Mouse (Mus musculus): ENCODE data around the gene Klhdc8b. TPM values are rescaled to one million over a fixed set of nuclear protein-coding genes. Genes with fewer than 3 reads are reported as not detected.
A peak's percentile ranks its signal among the peaks of the same experiment; 100 is the strongest.

The Klhdc8b gene
- polyA plus RNA-seq, 1 experiment from 2014 or later: 47.9 TPM

DNA sequence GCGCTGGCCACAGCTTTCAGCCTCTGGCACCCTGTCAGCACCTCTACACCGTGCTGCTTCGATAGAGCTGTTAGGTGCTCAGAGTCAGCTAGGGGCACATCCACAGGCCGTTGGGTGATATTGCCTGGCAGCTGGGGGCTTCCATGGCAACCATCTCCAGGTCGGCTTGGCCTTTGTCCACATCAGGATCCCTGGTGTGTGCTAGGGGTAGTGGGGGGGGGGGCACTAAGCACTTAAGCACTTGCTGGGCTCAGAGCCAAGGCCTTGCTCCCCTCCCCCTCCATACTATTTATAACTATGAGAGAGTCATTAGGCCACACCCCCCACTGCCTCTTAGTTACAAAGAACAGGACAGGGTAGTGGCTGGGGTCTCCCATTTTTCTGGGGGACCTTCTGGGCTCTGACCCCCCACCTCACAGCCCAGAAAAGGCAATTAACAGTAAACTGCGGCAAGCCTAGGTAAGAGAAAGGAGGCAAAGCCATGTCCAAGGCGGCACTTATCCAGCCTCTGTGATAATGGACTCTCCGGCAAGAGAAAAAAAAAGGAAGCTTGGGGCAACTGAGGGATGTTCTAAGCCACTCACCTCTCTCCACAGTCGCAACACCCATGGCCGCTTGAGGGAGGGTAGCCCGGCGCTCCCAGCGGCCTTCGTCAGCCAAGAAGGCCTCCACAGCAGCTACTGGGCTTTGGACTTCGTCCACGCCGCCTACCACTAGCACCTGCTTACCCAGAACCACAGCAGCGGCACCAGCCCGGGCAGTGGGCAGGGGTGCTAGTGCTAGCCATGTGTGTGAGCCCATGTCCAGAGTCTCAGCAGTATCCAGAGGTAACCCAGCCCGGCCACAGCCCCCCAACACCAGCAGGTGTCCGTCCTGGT, 10.8 kb downstream of the Klhdc8b start:
- Histone ChIP-seq H3K27me3 (replicated peaks; ENCODE audit: control insufficient read depth, insufficient read depth, low read length) (no peaks in the 10 kb centered on the region), H3K9ac (ENCODE audit: low read length) (peak overlapping the region; percentile 70), H3K4me3 (ENCODE audit: low read depth, low read length) (peak overlapping the region; percentile 57), H3K9me3 (replicated peaks; ENCODE audit: control insufficient read depth, low read length) (no peaks in the 10 kb centered on the region), H3K27ac (ENCODE audit: low read depth, low read length) (peak overlapping the region; percentile 90), H3K4me2 (ENCODE audit: low read length) (peak overlapping the region; percentile 61), H3K36me3 (ENCODE audit: control insufficient read depth, insufficient read depth, low read length) (peaks cover 19% of the 10 kb centered on the region), H3K4me1 (ENCODE audit: control insufficient read depth, insufficient read depth, low read length) (peaks cover 29% of the 10 kb centered on the region)
- DNase-seq (ENCODE audit: low spot score): peak; percentile 87
- ATAC-seq: peak; percentile 44
- 43% methylated on average over 21 of the region's 21 CpGs for WGBS

DNA sequence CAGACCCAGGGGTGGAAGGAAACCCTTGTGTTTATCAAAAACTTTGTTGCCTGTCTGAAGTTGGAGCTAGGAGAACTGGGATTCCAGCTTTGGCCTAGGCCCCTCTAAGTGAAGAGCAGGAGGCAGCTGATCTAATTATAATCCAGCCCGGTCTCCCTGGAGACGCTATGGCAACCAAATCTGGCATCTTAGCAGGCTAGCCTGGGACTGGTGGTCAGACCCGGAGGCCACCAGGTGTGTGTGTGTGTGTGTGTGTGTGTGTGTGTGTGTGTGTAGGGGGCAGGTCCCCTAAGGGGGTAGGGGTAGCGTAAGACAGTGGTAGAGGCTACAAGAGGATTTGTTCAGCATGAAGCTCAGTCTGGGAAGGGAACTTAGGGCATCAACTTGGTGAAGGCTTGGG, 11.5 kb downstream of the Klhdc8b start:
- Histone ChIP-seq H3K27ac (ENCODE audit: low read depth, low read length) (peak overlapping the region; percentile 90), H3K36me3 (ENCODE audit: control insufficient read depth, insufficient read depth, low read length) (peaks cover 19% of the 10 kb centered on the region), H3K9ac (ENCODE audit: low read length) (peak overlapping the region; percentile 52), H3K27me3 (replicated peaks; ENCODE audit: control insufficient read depth, insufficient read depth, low read length) (no peaks in the 10 kb centered on the region), H3K4me2 (ENCODE audit: low read length) (peak overlapping the region; percentile 61), H3K4me3 (ENCODE audit: low read depth, low read length) (peak overlapping the region; percentile 57), H3K4me1 (ENCODE audit: control insufficient read depth, insufficient read depth, low read length) (peaks cover 29% of the 10 kb centered on the region), H3K9me3 (replicated peaks; ENCODE audit: control insufficient read depth, low read length) (no peaks in the 10 kb centered on the region)
- DNase-seq (ENCODE audit: low spot score) (peak; percentile 90), ATAC-seq (peak; percentile 56)
- WGBS: 5% methylated on average over 4 of the region's 4 CpGs

DNA sequence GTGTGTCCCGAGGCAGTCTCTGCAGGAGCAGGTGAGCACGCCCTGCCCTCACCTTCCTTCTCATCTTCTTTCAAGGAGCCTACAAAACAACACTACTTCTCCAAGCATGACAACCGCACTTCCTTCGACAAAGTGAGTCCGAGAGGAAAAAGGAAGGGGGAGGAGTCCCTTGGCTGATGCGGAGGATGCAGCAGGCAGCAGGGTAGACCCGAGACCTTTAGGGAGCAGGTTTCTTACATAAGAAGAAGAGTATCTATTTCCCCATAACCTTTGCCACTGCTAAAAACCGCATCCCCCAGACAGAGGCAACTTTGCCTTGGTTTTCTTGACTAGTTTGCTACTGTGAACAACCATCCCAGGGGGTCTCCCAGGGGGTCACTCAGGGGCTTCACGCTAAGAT, 16.3 kb downstream of the Klhdc8b start:
- no peak overlapping the region for H3K9ac ChIP-seq (ENCODE audit: low read length)
- no peaks in the 10 kb centered on the region for H3K9me3 ChIP-seq (replicated peaks; ENCODE audit: control insufficient read depth, low read length)
- no peak overlapping the region for H3K4me2 ChIP-seq (ENCODE audit: low read length)
- H3K4me3 ChIP-seq (ENCODE audit: low read depth, low read length): no peak overlapping the region
- 77% methylated on average over 9 of the region's 9 CpGs for WGBS
- H3K27me3 ChIP-seq (replicated peaks; ENCODE audit: control insufficient read depth, insufficient read depth, low read length): no peaks in the 10 kb centered on the region
- no peak for DNase-seq (ENCODE audit: low spot score)
- H3K36me3 ChIP-seq (ENCODE audit: control insufficient read depth, insufficient read depth, low read length): peaks cover 19% of the 10 kb centered on the region
- no peak overlapping the region for H3K27ac ChIP-seq (ENCODE audit: low read depth, low read length)
- no peak for ATAC-seq
- H3K4me1 ChIP-seq (ENCODE audit: control insufficient read depth, insufficient read depth, low read length): peaks cover 9% of the 10 kb centered on the region

DNA sequence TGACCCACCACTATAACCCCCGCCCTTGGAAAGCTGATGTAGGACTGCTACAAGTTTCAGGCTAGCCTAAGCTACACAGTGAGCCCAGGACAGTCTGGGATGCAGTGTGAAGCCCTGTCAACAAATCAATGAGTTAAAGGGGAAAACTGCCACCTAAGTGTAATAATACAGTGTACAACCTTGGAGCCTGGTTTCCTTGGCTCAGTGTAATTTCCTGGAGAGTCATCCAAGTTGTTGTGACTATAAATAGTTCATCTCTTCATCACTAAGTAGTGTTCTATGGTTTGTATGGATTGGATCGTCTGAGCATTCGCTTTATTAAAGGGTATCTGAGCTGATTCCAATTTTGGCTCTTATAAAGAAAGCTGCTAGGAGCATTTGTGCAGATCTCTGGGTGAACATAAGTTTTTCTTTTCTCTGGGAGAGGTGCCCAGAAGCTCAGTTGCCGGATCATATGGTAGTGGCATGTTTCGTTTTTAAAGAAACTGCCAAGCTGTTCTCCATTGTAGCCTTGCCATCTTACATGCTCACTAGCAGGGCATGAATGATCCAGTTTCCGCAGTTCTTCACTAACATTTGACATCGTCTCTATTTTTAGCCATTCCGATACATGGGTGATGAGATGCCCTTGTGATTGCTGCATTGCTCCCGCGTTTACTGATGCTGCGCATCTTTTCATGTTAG, 20.0 kb downstream of the Klhdc8b start:
- Histone ChIP-seq H3K27ac (ENCODE audit: low read depth, low read length) (no peak overlapping the region), H3K36me3 (ENCODE audit: control insufficient read depth, insufficient read depth, low read length) (no peaks in the 10 kb centered on the region), H3K27me3 (replicated peaks; ENCODE audit: control insufficient read depth, insufficient read depth, low read length) (no peaks in the 10 kb centered on the region), H3K4me1 (ENCODE audit: control insufficient read depth, insufficient read depth, low read length) (no peaks in the 10 kb centered on the region), H3K4me2 (ENCODE audit: low read length) (no peak overlapping the region), H3K9ac (ENCODE audit: low read length) (no peak overlapping the region), H3K9me3 (replicated peaks; ENCODE audit: control insufficient read depth, low read length) (no peaks in the 10 kb centered on the region), H3K4me3 (ENCODE audit: low read depth, low read length) (no peak overlapping the region)
- DNase-seq (ENCODE audit: low spot score) (peak; percentile 81), ATAC-seq (peak; percentile 65; the same call in 1 of the 2 replicates)
- 79% methylated on average over 11 of the region's 11 CpGs for WGBS

DNA sequence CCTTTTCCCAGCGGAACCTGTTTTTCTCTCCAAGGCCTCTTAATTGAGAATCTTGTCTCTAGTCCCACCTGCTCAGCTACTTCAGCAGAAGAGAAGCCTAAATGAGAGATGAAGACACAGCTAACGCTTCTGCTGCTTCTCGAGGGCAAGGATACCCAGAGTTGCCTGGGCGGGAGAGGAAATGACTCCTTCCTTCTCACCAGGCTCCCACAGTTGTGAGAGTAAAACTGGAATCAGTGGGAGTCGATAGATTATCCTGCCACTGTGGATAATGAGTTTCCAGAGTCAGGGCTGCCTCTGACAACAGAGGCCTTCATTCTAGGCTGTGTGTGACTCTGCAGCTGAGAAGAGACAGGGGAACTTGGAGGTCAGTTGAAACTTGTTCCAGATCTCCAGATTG, 20.9 kb downstream of the Klhdc8b start:
- Histone ChIP-seq H3K36me3 (ENCODE audit: control insufficient read depth, insufficient read depth, low read length) (no peaks in the 10 kb centered on the region), H3K27me3 (replicated peaks; ENCODE audit: control insufficient read depth, insufficient read depth, low read length) (no peaks in the 10 kb centered on the region), H3K9ac (ENCODE audit: low read length) (no peak overlapping the region), H3K4me2 (ENCODE audit: low read length) (no peak overlapping the region), H3K9me3 (replicated peaks; ENCODE audit: control insufficient read depth, low read length) (no peaks in the 10 kb centered on the region), H3K4me3 (ENCODE audit: low read depth, low read length) (no peak overlapping the region), H3K4me1 (ENCODE audit: control insufficient read depth, insufficient read depth, low read length) (no peaks in the 10 kb centered on the region), H3K27ac (ENCODE audit: low read depth, low read length) (no peak overlapping the region)
- ATAC-seq: no peak
- no peak for DNase-seq (ENCODE audit: low spot score)
- WGBS: 79% methylated on average over 5 of the region's 5 CpGs

DNA sequence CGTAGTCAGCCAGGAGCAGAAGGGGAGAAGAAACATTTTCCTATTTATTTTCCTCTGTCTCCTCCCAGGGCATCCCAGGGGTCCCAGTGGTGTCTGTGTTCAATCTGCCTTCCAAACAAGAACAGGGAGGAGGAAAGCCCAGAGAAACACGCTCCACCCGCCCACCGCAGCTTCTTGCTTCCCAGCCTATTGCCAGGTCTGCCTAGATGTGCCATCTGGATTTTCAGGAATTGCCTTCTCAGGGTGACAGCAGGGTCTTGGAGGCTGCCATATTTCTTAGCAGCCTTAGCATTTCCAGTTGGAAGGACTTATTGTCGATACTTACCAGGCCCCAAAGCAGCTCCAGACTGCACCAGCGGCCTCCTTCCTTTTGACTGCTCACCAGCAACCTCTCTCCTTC, 22.2 kb downstream of the Klhdc8b start:
- ATAC-seq (no peak), DNase-seq (ENCODE audit: low spot score) (peak; percentile 60)
- H3K27me3 ChIP-seq (replicated peaks; ENCODE audit: control insufficient read depth, insufficient read depth, low read length): no peaks in the 10 kb centered on the region
- 80% methylated on average over 6 of the region's 6 CpGs for WGBS
- H3K4me3 ChIP-seq (ENCODE audit: low read depth, low read length): no peak overlapping the region
- no peaks in the 10 kb centered on the region for H3K9me3 ChIP-seq (replicated peaks; ENCODE audit: control insufficient read depth, low read length)
- no peaks in the 10 kb centered on the region for H3K4me1 ChIP-seq (ENCODE audit: control insufficient read depth, insufficient read depth, low read length)
- H3K36me3 ChIP-seq (ENCODE audit: control insufficient read depth, insufficient read depth, low read length): no peaks in the 10 kb centered on the region
- H3K4me2 ChIP-seq (ENCODE audit: low read length): no peak overlapping the region
- no peak overlapping the region for H3K9ac ChIP-seq (ENCODE audit: low read length)
- H3K27ac ChIP-seq (ENCODE audit: low read depth, low read length): no peak overlapping the region

DNA sequence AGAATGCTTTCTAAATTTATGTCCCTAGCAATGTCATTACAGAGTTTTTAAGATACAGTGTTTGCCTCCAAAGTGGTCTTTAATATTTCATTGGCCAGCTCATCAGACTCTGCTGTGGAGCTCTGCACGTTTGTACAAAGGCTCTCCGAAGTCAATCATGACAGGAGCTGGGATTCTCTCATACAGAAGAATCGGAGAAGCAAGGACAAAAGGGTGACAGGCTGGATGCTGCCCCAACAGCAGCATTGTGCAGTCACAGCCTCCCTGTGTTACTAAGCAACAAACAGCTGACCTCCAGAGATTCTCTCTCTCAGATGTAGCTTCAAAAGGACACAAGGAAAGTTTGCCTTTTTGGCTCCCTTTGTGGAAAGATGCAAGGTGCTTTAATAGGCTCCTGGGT, 25.2 kb downstream of the Klhdc8b start, which contains the start of gene BC048562:
BC048562 (plus strand) TSS at position 301 of the 400 bp plus-strand sequence.
- ATAC-seq (no peak), DNase-seq (ENCODE audit: low spot score) (no peak)
- Histone ChIP-seq H3K27ac (ENCODE audit: low read depth, low read length) (no peak within 1 kb of the TSS), H3K4me1 (ENCODE audit: control insufficient read depth, insufficient read depth, low read length) (no peaks in the 10 kb centered on the region), H3K9ac (ENCODE audit: low read length) (no peak within 1 kb of the TSS), H3K4me2 (ENCODE audit: low read length) (no peak within 1 kb of the TSS), H3K27me3 (replicated peaks; ENCODE audit: control insufficient read depth, insufficient read depth, low read length) (no peaks in the 10 kb centered on the region), H3K4me3 (ENCODE audit: low read depth, low read length) (no peak within 1 kb of the TSS), H3K9me3 (replicated peaks; ENCODE audit: control insufficient read depth, low read length) (no peaks in the 10 kb centered on the region), H3K36me3 (ENCODE audit: control insufficient read depth, insufficient read depth, low read length) (no peaks in the 10 kb centered on the region)
- WGBS: 58% methylated on average over 3 of the region's 3 CpGs

DNA sequence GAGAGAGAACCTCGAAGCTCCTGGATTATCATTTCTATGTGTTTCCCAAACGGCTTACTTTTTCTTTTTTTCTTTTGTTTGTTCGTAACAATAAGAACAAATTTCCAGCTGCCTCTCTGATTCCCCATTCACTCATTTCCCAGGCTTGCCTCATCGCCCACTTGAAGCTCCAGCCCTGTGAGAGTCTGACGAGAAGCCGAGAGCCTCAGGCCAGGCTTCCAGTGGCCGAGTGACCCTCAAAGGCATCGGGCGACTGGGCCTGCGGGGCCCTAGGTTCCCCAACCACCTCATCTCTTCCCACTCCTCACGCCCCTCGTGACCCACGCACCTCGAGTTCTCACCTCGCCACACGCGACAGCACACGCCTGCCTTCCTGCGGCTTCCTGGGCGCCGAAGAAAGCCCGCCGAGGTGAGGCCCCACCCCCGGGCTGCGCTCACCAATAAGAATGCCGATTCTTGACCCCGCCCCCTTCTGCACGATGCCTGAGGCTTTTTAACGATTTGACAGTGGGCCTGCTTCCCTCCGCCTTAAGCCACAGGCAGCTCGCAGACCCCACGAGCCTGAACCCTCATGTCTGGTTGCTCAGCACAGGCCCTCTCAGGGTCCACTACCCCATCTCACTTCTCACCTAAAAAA, 29.8 kb downstream of the Klhdc8b start:
- Histone ChIP-seq H3K4me3 (ENCODE audit: low read depth, low read length) (0 out of 2 replicates have a peak overlapping the region, but pooled peaks have one; percentile 9), H3K4me2 (ENCODE audit: low read length) (peak overlapping the region; percentile 38; the same call in 1 of the 2 replicates), H3K4me1 (ENCODE audit: control insufficient read depth, insufficient read depth, low read length) (no peaks in the 10 kb centered on the region), H3K9me3 (replicated peaks; ENCODE audit: control insufficient read depth, low read length) (no peaks in the 10 kb centered on the region), H3K36me3 (ENCODE audit: control insufficient read depth, insufficient read depth, low read length) (no peaks in the 10 kb centered on the region), H3K27me3 (replicated peaks; ENCODE audit: control insufficient read depth, insufficient read depth, low read length) (no peaks in the 10 kb centered on the region), H3K9ac (ENCODE audit: low read length) (peak overlapping the region; percentile 21; the same call in 1 of the 2 replicates), H3K27ac (ENCODE audit: low read depth, low read length) (no peak overlapping the region)
- 61% methylated on average over 32 of the region's 32 CpGs for WGBS
- ATAC-seq: peak; percentile 44; the same call in 1 of the 2 replicates
- peak; percentile 58 for DNase-seq (ENCODE audit: low spot score)
